Mouse (Mus musculus): ENCODE results near the gene Fbxw7. TPM values are rescaled to one million over a fixed set of nuclear protein-coding genes. Genes with fewer than 3 reads are reported as not detected.

Gene Fbxw7
- polyA plus RNA-seq, 1 experiment: 6.8 TPM

DNA sequence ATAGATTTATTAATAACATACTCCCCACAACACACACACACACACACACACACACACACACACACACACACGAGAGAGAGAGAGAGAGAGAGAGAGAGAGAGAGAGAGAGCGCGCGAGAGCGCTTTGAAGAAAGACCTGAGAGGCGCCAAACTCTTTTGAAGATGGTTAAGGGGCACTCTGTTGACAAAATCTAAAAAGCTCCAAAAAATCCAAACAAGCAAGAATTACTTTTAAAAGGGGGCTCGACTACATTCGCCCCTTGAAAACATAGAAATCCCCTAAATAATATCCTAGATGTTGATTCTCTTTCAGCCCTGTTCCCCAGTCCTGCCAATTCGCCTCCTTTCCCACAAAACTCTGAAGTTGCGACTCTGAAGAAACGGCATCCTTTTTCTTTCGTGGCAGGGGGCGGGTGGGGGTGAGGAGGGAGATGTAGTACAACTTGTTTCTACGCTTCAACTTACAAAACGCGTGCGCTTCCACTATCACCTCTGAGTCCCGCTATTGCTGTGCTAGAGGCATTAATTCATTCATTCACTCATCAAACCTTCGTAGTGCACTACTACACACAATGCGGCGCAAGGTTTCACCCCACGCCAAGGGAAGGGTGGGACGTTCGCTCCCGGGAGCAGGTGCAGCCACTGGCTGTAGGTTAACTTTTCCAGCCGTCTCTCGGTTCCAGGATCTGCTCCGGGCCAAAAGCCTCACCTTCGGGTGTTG is 1.5 kb upstream of the Fbxw7 start:
- Histone ChIP-seq H3K36me3 (ENCODE audit: control insufficient read depth, insufficient read depth) (no peaks in the 10 kb centered on the region), H3K79me2 (ENCODE audit: control insufficient read depth, insufficient read depth) (peaks cover 49% of the 10 kb centered on the region), H3K4me3 (peak overlapping the region; percentile 74), H3K27me3 (ENCODE audit: control insufficient read depth, insufficient read depth, insufficient read length) (no peaks in the 10 kb centered on the region), H3K4me2 (ENCODE audit: low read depth) (peak overlapping the region; percentile 94), H3ac (ENCODE audit: control insufficient read depth, insufficient read length) (peak overlapping the region; percentile 63)
- TF ChIP-seq REST (IDR thresholded peaks at IDR 0.05; ENCODE audit: insufficient read depth, insufficient read length) (no peak), MYOG (IDR thresholded peaks at IDR 0.05; ENCODE audit: control insufficient read depth in 1 of 3, insufficient read depth in 1 of 3, insufficient read length in 2 of 3, low read depth in 2 of 3) (no peak), USF1 (IDR thresholded peaks at IDR 0.05; ENCODE audit: low read depth) (no peak), SRF (IDR thresholded peaks at IDR 0.05; ENCODE audit: control insufficient read depth, insufficient read length, low read depth) (no peak), E2F4 (IDR thresholded peaks at IDR 0.05; ENCODE audit: insufficient read depth) (no peak), TCF12 (IDR thresholded peaks at IDR 0.05; ENCODE audit: insufficient read depth, poor library complexity, severe bottlenecking) (no peak), MYOD1 (IDR thresholded peaks at IDR 0.05; ENCODE audit: control insufficient read depth in 1 of 3, insufficient read length in 2 of 3, low read depth in 2 of 3) (peak in 1 of 3 experiments; percentile 21), POLR2A (IDR thresholded peaks at IDR 0.05; ENCODE audit: insufficient read length, low read depth) (no peak)

DNA sequence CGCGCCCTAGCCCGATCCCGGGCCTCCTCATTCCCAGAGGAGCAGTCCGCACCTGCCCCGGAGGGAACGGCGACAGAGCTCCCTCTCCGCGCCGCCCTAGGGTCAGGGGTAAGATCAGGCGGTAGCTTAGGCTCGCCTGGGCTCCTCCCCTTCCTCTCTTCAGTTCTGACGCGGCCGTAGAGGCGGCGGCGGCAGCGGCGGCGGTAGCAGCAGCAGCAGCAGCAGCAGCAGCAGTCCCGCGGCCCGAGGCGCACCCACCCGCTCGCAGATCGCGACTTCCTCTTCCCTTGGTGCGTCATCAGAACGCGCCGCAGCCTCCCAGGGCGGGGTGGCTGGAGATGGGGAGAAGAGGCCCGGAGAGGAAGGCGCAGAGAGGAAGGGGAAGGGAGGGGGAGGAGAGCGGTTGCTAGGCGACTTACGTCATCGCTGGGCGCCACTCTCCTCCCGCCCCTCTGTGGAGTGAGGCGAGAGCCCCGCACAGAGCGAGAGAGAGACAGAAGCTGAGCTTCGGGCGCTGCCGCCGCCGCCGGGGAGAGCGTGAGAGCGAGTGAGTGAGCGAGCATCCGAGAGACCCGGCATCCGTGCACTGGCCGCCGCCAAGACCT is 809 bp upstream of the Fbxw7 start:
- H3K79me2 ChIP-seq (ENCODE audit: control insufficient read depth, insufficient read depth): peaks cover 52% of the 10 kb centered on the region
- TF ChIP-seq POLR2A (IDR thresholded peaks at IDR 0.05; ENCODE audit: insufficient read length, low read depth) (peak; percentile 61), SRF (IDR thresholded peaks at IDR 0.05; ENCODE audit: control insufficient read depth, insufficient read length, low read depth) (peak; percentile 73), E2F4 (IDR thresholded peaks at IDR 0.05; ENCODE audit: insufficient read depth) (no peak)
- peak overlapping the region; percentile 94 for H3K4me2 ChIP-seq (ENCODE audit: low read depth)
- H3ac ChIP-seq (ENCODE audit: control insufficient read depth, insufficient read length): peak overlapping the region; percentile 63
- H3K36me3 ChIP-seq (ENCODE audit: control insufficient read depth, insufficient read depth): no peaks in the 10 kb centered on the region
- H3K4me3 ChIP-seq: peak overlapping the region; percentile 74
- no peaks in the 10 kb centered on the region for H3K27me3 ChIP-seq (ENCODE audit: control insufficient read depth, insufficient read depth, insufficient read length)

DNA sequence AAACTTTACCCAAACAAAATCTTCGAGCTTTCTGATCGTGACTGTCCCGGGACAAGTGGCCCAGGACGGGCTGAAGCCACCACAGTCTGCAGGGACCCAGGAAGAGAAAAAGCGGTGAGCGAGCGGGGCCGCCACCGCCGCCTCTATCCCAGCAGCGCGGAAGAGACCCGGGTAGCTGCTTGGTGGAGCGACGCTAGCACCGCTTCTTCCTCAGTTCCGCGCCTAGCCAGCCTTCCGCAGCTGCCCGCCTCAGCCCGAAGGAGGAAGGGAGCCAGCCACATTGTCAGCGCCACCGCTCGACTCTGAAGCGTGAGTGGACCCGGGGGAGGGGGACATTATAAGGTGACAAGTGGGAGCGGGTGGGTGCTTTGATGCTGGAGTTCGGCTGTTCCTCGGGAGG is 393 bp downstream of the Fbxw7 start:
- peak in 1 of 3 experiments; percentile 18 for TF ChIP-seq MYOG (IDR thresholded peaks at IDR 0.05; ENCODE audit: control insufficient read depth in 1 of 3, insufficient read depth in 1 of 3, insufficient read length in 2 of 3, low read depth in 2 of 3)
- no peak for TF ChIP-seq SRF (IDR thresholded peaks at IDR 0.05; ENCODE audit: control insufficient read depth, insufficient read length, low read depth)
- peak overlapping the region; percentile 77 for H3K4me2 ChIP-seq (ENCODE audit: low read depth)
- H3K79me2 ChIP-seq (ENCODE audit: control insufficient read depth, insufficient read depth): peaks cover 53% of the 10 kb centered on the region
- H3K36me3 ChIP-seq (ENCODE audit: control insufficient read depth, insufficient read depth): no peaks in the 10 kb centered on the region
- H3K4me3 ChIP-seq: peak overlapping the region; percentile 74
- no peaks in the 10 kb centered on the region for H3K27me3 ChIP-seq (ENCODE audit: control insufficient read depth, insufficient read depth, insufficient read length)
- H3ac ChIP-seq (ENCODE audit: control insufficient read depth, insufficient read length): peak overlapping the region; percentile 63

DNA sequence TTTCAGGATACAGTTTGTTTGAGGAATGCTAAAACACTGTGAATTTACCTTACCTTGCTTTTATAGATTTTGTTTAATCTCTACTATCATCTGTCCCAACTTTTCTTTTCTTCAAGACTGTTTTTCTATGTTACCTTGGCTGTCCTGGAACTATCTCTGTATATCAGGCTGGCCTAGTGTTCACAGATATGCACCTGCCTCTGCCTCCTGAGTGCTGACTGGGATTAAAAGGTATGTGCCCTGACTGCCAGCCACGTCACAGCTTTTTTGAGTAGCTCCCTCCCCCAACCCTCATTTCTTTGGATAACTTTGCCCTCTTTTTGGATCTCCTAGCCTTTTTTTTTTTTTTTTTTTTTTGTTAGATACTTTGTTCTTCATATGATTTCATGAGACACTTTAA is 1.9 kb downstream of the Fbxw7 start:
- TF ChIP-seq E2F4 (IDR thresholded peaks at IDR 0.05; ENCODE audit: insufficient read depth) (no peak), REST (IDR thresholded peaks at IDR 0.05; ENCODE audit: insufficient read depth, insufficient read length) (no peak), CEBPB (IDR thresholded peaks at IDR 0.05; ENCODE audit: insufficient read depth, poor library complexity, severe bottlenecking) (no peak), POLR2A (IDR thresholded peaks at IDR 0.05; ENCODE audit: insufficient read length, low read depth) (no peak), SRF (IDR thresholded peaks at IDR 0.05; ENCODE audit: control insufficient read depth, insufficient read length, low read depth) (no peak), MAX (IDR thresholded peaks at IDR 0.05; ENCODE audit: low read depth) (no peak), MYOD1 (IDR thresholded peaks at IDR 0.05; ENCODE audit: control insufficient read depth in 1 of 3, insufficient read length in 2 of 3, low read depth in 2 of 3) (no peak)
- peaks cover 59% of the 10 kb centered on the region for H3K79me2 ChIP-seq (ENCODE audit: control insufficient read depth, insufficient read depth)
- no peak overlapping the region for H3K4me3 ChIP-seq
- H3K27me3 ChIP-seq (ENCODE audit: control insufficient read depth, insufficient read depth, insufficient read length): no peaks in the 10 kb centered on the region
- no peak overlapping the region for H3K4me2 ChIP-seq (ENCODE audit: low read depth)
- H3ac ChIP-seq (ENCODE audit: control insufficient read depth, insufficient read length): no peak overlapping the region
- no peaks in the 10 kb centered on the region for H3K36me3 ChIP-seq (ENCODE audit: control insufficient read depth, insufficient read depth)

DNA sequence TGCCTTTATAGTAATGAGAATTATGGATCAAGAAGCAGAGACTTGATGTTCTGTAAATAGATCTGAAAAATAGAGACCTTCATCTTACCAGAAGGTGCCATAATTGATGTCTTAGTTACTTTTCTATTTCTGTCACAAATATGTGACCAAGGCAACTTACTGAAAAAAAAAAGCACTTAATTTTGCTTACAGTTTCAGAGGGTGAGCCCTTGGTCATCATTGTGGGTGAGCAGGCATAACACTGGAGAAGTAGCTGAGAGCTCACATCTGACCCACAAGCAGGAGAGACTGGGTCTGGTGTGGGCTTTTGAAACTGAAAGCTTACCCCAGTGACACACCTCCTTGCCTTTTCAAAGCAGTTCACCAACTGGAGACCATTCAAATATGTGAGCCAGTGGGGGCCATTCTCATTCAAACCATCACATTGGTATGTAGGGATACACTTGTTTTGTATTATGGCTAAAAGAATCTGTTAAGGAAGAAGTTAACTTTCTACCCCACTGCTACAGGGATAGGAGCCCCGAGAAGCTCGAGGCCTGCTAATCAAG is 5.7 kb downstream of the Fbxw7 start:
- Histone ChIP-seq H3K27me3 (ENCODE audit: control insufficient read depth, insufficient read depth, insufficient read length) (no peaks in the 10 kb centered on the region), H3K79me2 (ENCODE audit: control insufficient read depth, insufficient read depth) (peaks cover 62% of the 10 kb centered on the region), H3K4me2 (ENCODE audit: low read depth) (no peak overlapping the region), H3K36me3 (ENCODE audit: control insufficient read depth, insufficient read depth) (no peaks in the 10 kb centered on the region), H3ac (ENCODE audit: control insufficient read depth, insufficient read length) (no peak overlapping the region), H3K4me3 (no peak overlapping the region)
- TF ChIP-seq TCF12 (IDR thresholded peaks at IDR 0.05; ENCODE audit: insufficient read depth, poor library complexity, severe bottlenecking) (no peak), CEBPB (IDR thresholded peaks at IDR 0.05; ENCODE audit: insufficient read depth, poor library complexity, severe bottlenecking) (no peak), MYOG (IDR thresholded peaks at IDR 0.05; ENCODE audit: control insufficient read depth in 1 of 3, insufficient read depth in 1 of 3, insufficient read length in 2 of 3, low read depth in 2 of 3) (no peak), POLR2AphosphoS2 (IDR thresholded peaks at IDR 0.05; ENCODE audit: insufficient read length, low read depth) (no peak), MYOD1 (IDR thresholded peaks at IDR 0.05; ENCODE audit: control insufficient read depth in 1 of 3, insufficient read length in 2 of 3, low read depth in 2 of 3) (no peak), SRF (IDR thresholded peaks at IDR 0.05; ENCODE audit: control insufficient read depth, insufficient read length, low read depth) (no peak), USF1 (IDR thresholded peaks at IDR 0.05; ENCODE audit: low read depth) (no peak), REST (IDR thresholded peaks at IDR 0.05; ENCODE audit: insufficient read depth, insufficient read length) (no peak), TCF3 (IDR thresholded peaks at IDR 0.05; ENCODE audit: insufficient read length, low read depth) (no peak)
